Mouse (Mus musculus) neural tube, embryonic 12.5 days (tissue): ENCODE data around the gene Gm10553. TPM values are rescaled to one million over a fixed set of nuclear protein-coding genes. Genes with fewer than 3 reads are reported as not detected.
"Not testable (repeated sequence)": the region's sequence is repeated elsewhere in the genome, so short reads cannot be mapped to it uniquely, and the experiment has no call there.

Experiments used
- ATAC-seq: fragments of 200-750 bp; cut with Nextera tagmentation; 2 replicates; pipeline ENCODE4 v1.8.0; 2017; ENCODE audit warnings: low read depth, mild to moderate bottlenecking, moderate TSS enrichment, moderate library complexity; ENCODE audit not compliant: low FRiP score
- H3K27ac ChIP-seq: fragments of 300-500 bp; sonication (generic); 2 replicates; pipeline ENCODE4 v1.5.1; 2016
- H3K27me3 ChIP-seq: fragments of 300-500 bp; sonication (generic); replicated peaks from 2 replicates; pipeline ENCODE4 v1.6.1; 2016; ENCODE audit warnings: mild to moderate bottlenecking
- H3K36me3 ChIP-seq: fragments of 300-500 bp; sonication (generic); 2 replicates; pipeline ENCODE4 v1.6.1; 2016; ENCODE audit warnings: mild to moderate bottlenecking
- H3K4me1 ChIP-seq: fragments of 300-500 bp; sonication (generic); 2 replicates; pipeline ENCODE4 v1.6.1; 2016
- H3K4me2 ChIP-seq: fragments of 300-500 bp; sonication (generic); replicated peaks from 2 replicates; pipeline ENCODE4 v1.6.1; 2016; ENCODE audit warnings: mild to moderate bottlenecking
- H3K4me3 ChIP-seq: fragments of 300-500 bp; sonication (generic); 2 replicates; pipeline ENCODE4 v1.5.1; 2016
- H3K9ac ChIP-seq: fragments of 300-500 bp; sonication (generic); 2 replicates; pipeline ENCODE4 v1.6.1; 2016; ENCODE audit warnings: mild to moderate bottlenecking
- H3K9me3 ChIP-seq: fragments of 300-500 bp; sonication (generic); 2 replicates; pipeline ENCODE4 v1.6.1; 2016; ENCODE audit warnings: mild to moderate bottlenecking
- WGBS: fragments of 180-500 bp; shearing (Covaris S2); methylation state at CpG from one replicate; pipeline ENCODE4 v1.1.7; 2016; 5-methylcytosine and 5-hydroxymethylcytosine counted together
- polyA plus RNA-seq: library from polyadenylated mRNA; unstranded; fragments of >200 nt; fragmentation: Nextera tagmentation; extraction: Ambion mirVana; gene quantifications from 2 replicates; pipeline ENCODE4 v1.2.1, GENCODE M21; 2016

Gm10553 gene
- polyA plus RNA-seq, 1 experiment from 2014 or later, result not detected

DNA sequence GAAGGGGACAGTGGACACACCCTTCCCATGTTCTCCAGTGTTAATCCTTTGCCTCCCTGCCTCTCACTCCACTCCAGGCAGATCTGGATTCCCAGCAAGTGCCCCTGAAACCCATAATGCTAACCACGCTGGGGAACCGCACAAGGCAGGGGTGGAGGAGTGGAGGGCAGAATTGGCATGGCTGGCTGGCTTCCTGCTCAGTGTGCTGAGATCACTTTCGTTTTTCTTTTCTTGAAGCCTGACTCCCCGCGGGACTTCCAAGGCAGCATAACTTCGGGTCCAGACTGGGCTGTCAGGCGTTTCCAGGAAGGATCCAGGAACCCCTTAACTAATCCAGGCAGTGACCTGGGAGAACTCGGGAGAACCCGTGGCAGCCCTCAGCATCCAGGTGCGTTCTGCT, 11.6 kb downstream of the Gm10553 start:
- not testable (repeated sequence) for H3K4me2 ChIP-seq, ATAC-seq, H3K27ac ChIP-seq, H3K9me3 ChIP-seq, H3K4me3 ChIP-seq, H3K36me3 ChIP-seq, H3K27me3 ChIP-seq, H3K9ac ChIP-seq, H3K4me1 ChIP-seq
- WGBS, result 74% methylated on average over 10 of the region's 10 CpGs

DNA sequence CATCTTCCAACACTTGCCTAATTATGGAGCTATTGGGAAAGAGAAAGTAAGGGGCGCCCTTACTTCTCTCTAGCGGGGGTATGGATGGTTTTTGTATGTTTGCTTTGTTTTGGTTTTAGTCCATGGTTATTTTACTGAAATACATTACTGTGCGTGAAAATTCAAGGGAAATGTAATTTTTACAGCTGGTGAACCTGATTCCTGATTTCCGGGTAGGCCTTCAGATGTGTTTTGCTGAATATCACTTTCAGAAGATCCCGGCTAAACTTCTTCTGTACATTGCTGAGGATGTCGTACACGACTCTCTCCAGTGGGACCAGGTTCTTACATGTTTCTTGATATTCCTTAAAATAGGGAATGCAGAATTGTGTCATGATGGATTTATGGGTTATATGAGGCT, 12.3 kb downstream of the Gm10553 start:
- not testable (repeated sequence) for H3K4me2 ChIP-seq, H3K9me3 ChIP-seq, ATAC-seq, H3K9ac ChIP-seq, H3K27me3 ChIP-seq, H3K4me1 ChIP-seq, H3K27ac ChIP-seq, H3K4me3 ChIP-seq, H3K36me3 ChIP-seq
- WGBS, result 89% methylated on average over 7 of the region's 7 CpGs

GRCm38 (mm10) chr1:85112889-85113288, 12.9 kb downstream of the Gm10553 start:
- not testable (repeated sequence) for ATAC-seq, H3K36me3 ChIP-seq, H3K9me3 ChIP-seq, H3K27ac ChIP-seq, H3K4me3 ChIP-seq, H3K27me3 ChIP-seq, H3K9ac ChIP-seq, H3K4me1 ChIP-seq, H3K4me2 ChIP-seq
- WGBS, result 77% methylated on average over 2 of the region's 5 CpGs

DNA sequence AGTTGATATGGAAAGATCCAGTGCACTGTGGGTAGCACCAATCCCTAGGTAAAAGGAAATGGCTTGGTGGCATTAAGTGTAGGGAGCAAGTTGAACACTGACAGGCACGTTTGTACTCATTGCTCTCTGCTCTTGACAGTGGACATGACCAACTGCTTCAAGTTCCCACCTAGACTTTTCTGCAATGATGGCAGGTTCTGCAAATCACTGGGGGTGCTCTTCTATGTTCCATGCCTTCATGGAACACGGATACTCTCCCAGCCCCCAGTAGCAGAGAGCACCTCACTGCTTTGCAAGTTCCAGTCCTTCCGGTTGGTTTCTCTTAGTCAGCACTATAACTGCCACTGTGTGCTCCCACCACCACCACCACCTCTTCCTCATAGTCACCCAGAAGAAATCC, 14.1 kb downstream of the Gm10553 start:
- ATAC-seq, result peak; percentile 58
- 80% methylated on average over 3 of the region's 3 CpGs for WGBS
- H3K4me3 ChIP-seq, result not testable (repeated sequence)

GRCm38 (mm10) chr1:85114666-85115402, 14.9 kb downstream of the Gm10553 start:
- H3K36me3 ChIP-seq, H3K4me2 ChIP-seq, H3K9me3 ChIP-seq, ATAC-seq, H3K27ac ChIP-seq, H3K4me1 ChIP-seq, H3K27me3 ChIP-seq, H3K9ac ChIP-seq, H3K4me3 ChIP-seq: not testable (repeated sequence)
- 50% methylated on average over 6 of the region's 6 CpGs for WGBS

More for the DNA sequence above, 14.1 kb downstream of the Gm10553 start:
- not testable (repeated sequence) for H3K27me3 ChIP-seq, H3K9ac ChIP-seq, H3K27ac ChIP-seq, H3K36me3 ChIP-seq, H3K4me1 ChIP-seq, H3K4me2 ChIP-seq, H3K9me3 ChIP-seq

GRCm38 (mm10) chr1:85117537-85117936, 17.6 kb downstream of the Gm10553 start:
- H3K9me3 ChIP-seq, ATAC-seq, H3K4me3 ChIP-seq, H3K36me3 ChIP-seq, H3K4me2 ChIP-seq, H3K9ac ChIP-seq, H3K4me1 ChIP-seq, H3K27me3 ChIP-seq, H3K27ac ChIP-seq: not testable (repeated sequence)
- 79% methylated on average over 4 of the region's 6 CpGs for WGBS

DNA sequence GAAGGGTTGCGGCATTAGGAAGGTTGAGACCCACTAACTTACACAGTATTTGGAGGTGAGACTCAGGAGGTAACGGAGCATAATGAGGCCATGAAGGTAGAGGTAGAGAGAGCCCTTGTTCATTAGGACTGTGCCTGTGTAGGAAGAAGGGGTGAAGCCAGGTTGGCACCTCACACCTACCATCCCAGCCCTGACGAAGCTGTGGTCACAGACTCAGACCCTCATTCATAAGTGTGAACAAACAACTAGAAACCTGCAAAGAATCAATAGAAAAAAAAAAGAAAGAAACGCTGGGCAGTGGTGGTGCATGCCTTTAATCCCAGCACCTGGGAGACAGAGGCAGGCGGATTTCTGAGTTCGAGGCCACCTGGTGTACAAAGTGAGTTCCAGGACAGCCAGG, 18.4 kb downstream of the Gm10553 start:
- not testable (repeated sequence) for H3K36me3 ChIP-seq, H3K4me3 ChIP-seq, H3K4me1 ChIP-seq, H3K4me2 ChIP-seq, H3K27ac ChIP-seq, H3K27me3 ChIP-seq, H3K9ac ChIP-seq, H3K9me3 ChIP-seq, ATAC-seq
- WGBS, result 81% methylated on average over 6 of the region's 6 CpGs

DNA sequence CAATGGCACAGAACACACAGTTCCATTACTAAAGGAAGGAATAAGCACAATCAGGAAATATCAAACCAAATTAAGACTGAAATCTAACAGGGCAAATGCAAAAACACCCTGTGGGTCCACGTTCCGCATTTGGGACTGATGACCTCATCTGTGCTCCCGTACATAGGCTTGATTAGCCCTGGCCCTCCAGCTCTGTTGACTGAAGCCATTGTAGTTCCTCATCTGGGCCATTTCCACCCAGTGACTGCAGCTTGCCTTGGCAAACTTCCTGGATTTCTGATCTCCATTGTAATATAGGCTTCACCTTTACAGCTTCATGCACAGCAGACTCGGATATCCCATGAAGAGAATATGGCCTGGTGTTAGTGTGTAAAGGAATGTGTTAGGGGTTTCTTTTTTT, 21.9 kb downstream of the Gm10553 start:
- H3K4me2 ChIP-seq, H3K4me3 ChIP-seq, H3K27me3 ChIP-seq, H3K27ac ChIP-seq, H3K36me3 ChIP-seq, H3K4me1 ChIP-seq, ATAC-seq, H3K9me3 ChIP-seq, H3K9ac ChIP-seq: not testable (repeated sequence)
- WGBS, result 91% methylated on average over 4 of the region's 4 CpGs

GRCm38 (mm10) chr1:85133671-85134070, 33.7 kb downstream of the Gm10553 start:
- not testable (repeated sequence) for ATAC-seq, H3K27ac ChIP-seq, H3K36me3 ChIP-seq, H3K27me3 ChIP-seq, H3K9me3 ChIP-seq, H3K4me1 ChIP-seq, H3K4me3 ChIP-seq, H3K9ac ChIP-seq, H3K4me2 ChIP-seq
- 91% methylated on average over 19 of the region's 22 CpGs for WGBS

Other genes starting within 250 kb of the Gm10553 start
- 5.6 and 6.5 TPM in 2 replicates for gene Slc16a14, start 165.0 kb upstream of the Gm10553 start, polyA plus RNA-seq
- gene A530032D15Rik, start 9.7 kb downstream of the Gm10553 start, polyA plus RNA-seq, result not detected in 2 replicates
- gene C130026I21Rik, start 170.4 kb downstream of the Gm10553 start, polyA plus RNA-seq, result 0.46 TPM in 1 of 2 replicates, not detected in the other